Mouse (Mus musculus) erythroblast, embryonic 14.5 days (primary cell): ENCODE data around the gene L3mbtl3.

ENCODE experiments used
- GATA1 ChIP-seq: IDR thresholded peaks from 2 replicates; pipeline ENCODE4 v1.6.1; 2012; ENCODE audit warnings: low read length, inconsistent platforms, mixed read lengths
- TAL1 ChIP-seq: IDR thresholded peaks from 3 replicates; pipeline ENCODE4 v1.6.1; 2012; ENCODE audit warnings: low read length, inconsistent platforms, mixed read lengths

DNA sequence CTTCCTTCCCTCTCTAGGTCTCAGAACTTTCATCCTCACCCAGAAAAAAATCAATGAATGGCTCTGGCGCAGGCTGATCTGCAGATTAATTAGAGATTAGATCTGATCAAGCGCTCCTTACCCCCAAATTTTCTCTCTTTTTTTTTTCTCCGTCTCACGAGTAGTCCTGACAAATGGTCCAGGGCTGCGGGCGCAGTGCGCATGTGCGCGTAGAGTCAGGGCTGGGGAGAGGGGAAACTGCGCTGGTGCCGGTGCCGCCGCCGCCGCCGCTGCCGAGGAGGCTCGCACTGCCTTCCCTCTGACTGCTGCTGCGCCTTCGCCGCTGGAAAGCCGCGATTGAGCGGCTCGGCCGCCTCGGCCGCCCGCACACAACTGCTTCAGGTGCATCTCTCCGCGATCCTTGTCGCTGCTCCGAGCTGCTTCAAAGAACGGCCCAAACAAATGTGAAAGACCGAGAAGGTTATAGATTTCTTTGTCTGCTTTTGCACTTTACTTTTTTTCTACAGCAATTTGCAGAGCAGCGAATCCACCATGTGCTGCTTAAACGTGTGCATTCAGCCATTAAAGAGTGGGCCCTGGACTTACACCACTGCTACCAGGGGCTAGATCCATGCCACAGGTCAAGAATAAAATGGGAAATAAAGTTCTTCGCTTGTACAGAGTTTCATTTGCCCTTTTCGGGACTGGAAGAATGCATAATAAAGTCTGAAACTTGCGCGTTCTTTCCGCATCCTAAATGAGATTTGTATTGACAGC lies at the start of gene L3mbtl3:
- TF ChIP-seq TAL1 (no peak), GATA1 (no peak)
